Mouse (Mus musculus) spleen, embryonic (tissue): Measurements from ENCODE around the gene Pno1.

ENCODE experiments used
- CTCF ChIA-PET: fragments of 350-600 bp; sonication (Branson Sonifier 250); formaldehyde crosslinking; loops from one replicate; lab custom pipeline; 2022; lab: Charles Lee

Pno1 gene

GRCm38 (mm10) chr11:17180753-17181152 is 30.6 kb downstream of the Pno1 start:
- CTCF ChIA-PET = no interaction called here

DNA sequence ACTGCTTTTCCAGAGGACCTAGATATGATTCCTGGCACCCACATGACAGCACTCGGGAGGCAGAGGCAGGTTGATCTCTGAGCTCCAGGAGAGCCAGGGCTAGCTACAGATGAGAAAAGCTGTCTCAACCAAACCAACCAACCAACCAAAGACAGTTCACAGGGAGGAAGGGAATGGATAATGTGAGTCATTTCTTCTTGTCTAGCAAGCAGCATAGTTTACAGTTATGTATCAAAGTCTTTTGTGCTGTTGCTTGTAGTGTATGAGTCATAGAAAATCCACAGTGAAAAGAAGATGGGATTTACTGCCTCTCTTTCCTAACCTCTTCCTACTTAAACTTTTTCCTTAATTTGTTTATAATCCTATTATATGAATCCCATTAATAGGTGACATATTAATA is 34.7 kb downstream of the Pno1 start:
- CTCF ChIA-PET = no interaction called here

GRCm38 (mm10) chr11:17172300-17172699 is 39.1 kb downstream of the Pno1 start:
- CTCF ChIA-PET = no interaction called here

DNA sequence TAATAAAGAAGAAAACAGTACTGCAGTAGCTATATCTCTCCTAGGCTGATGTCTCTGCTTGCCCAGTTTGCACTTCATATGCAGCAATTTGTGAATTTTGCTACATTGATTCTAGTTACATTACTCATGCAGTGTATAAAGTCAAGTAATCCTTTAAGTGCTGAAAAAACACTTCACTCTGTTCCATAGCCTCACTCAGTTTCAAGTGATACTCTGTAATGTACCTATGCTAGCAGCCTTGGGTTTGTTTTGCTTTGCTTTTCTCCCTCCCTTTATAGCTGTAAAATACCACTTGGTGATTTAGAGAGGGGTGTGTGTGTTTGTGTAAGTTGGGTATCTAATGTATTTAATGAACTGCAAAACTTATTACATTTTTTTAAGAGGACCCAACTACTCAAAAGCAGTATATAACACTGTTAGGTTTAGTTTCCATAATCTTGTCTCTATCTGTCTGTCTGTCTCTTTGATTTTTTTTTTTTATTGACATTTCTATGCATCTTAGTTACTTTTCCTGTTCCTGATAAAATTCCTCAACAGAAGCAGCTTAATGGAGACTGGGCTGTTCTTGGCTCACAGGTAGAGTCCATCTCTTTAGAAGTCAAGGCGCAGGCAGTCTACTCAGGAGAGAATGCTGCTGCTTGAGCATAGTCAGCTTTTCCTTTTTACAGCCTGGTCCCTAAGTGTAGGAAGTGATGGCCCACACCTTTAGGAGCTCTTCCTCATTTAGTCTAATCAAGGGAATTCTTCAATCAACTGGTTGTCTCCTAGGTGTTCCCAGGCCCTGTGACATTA is 40.2 kb downstream of the Pno1 start:
- CTCF ChIA-PET = no interaction called here

GRCm38 (mm10) chr11:17169262-17169661 is 42.1 kb downstream of the Pno1 start:
- CTCF ChIA-PET = no interaction called here

GRCm38 (mm10) chr11:17166627-17167026 is 44.7 kb downstream of the Pno1 start:
- CTCF ChIA-PET = no interaction called here

GRCm38 (mm10) chr11:17163956-17164355 is 47.4 kb downstream of the Pno1 start:
- CTCF ChIA-PET = no interaction called here

DNA sequence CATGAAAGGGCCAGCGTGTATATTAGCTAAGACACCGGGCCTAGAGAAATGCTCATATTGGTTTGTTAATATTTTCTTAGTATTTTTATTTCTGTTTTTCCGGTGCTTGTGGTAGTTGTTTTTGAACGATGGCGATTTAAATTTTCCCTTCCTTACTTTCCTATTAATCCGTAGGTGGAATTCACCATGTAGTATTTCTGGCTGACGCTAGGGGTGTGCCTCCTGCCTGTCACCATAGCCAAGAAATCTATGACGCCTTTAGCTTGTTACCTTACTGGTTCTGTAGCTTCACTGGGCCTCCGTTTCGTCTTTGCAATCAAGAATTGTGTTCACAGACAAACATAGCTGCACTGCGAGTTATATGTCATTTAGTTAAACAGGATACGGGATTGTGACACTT is 51.1 kb downstream of the Pno1 start:
- CTCF ChIA-PET = interaction anchor here (0.7 kb wide), 1 partner anchor 239 kb away, joined by 3 read pairs; no protein-coding TSS in a partner anchor

DNA sequence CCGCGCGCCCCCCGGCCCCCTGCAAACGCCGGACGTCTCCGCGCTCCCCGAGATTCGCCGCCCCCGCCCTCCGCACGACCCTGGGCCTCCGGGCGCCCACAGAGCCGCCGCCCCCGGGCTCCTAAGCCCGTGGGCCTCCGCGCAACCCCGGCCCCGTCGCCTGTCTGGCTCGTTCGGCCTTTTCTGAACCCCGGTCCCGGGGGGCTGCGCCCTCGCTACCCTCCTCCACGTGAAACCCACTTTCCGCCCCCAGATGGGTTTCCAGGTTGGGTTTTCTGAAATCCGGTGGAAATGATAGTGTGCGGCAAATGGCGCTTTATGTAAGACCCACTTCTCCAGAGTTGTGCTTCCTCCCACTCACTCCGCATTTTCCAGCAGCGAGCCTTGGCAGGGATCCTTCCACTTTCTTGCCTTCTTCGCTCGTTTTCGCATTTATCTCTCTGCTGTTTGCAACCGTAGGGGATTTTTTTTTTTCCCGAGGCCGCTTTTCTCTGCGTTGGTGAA is 51.6 kb downstream of the Pno1 start:
- CTCF ChIA-PET = interaction anchor here (0.7 kb wide), 1 partner anchor 238 kb away, joined by 3 read pairs; no protein-coding TSS in a partner anchor

GRCm38 (mm10) chr11:17158858-17159737 is 52.3 kb downstream of the Pno1 start, which contains the start of gene Ppp3r1:
TSS of gene Ppp3r1 (plus strand) at chr11:17159263.
- CTCF ChIA-PET = no interaction called here
